Mouse (Mus musculus) erythroblast, embryonic 14.5 days (primary cell): ENCODE measurements around the gene Cnep1r1. TPM values are rescaled to one million over a fixed set of nuclear protein-coding genes. Genes with fewer than 3 reads are reported as not detected.
A peak's percentile ranks its signal among the peaks of the same experiment; 100 is the strongest.

Source experiments
- H3K27me3 ChIP-seq: 2 replicates; pipeline ENCODE4 v1.6.1; 2012; ENCODE audit warnings: inconsistent platforms; ENCODE audit not compliant: control insufficient read depth
- H3K36me3 ChIP-seq: 2 replicates; pipeline ENCODE4 v1.6.1; 2012; ENCODE audit warnings: mild to moderate bottlenecking, inconsistent platforms; ENCODE audit not compliant: control insufficient read depth
- H3K4me1 ChIP-seq: 2 replicates; pipeline ENCODE4 v1.6.1; 2012; ENCODE audit warnings: inconsistent platforms; ENCODE audit not compliant: control insufficient read depth
- H3K4me3 ChIP-seq: replicated peaks from 2 replicates; pipeline ENCODE3; 2012; ENCODE audit warnings: moderate library complexity, mild to moderate bottlenecking, inconsistent platforms
- H3K9me3 ChIP-seq: 2 replicates; pipeline ENCODE4 v1.6.1; 2012; ENCODE audit warnings: low read length, inconsistent platforms, mixed read lengths; ENCODE audit not compliant: control insufficient read depth
- GATA1 ChIP-seq: IDR thresholded peaks from 2 replicates; pipeline ENCODE4 v1.6.1; 2012; ENCODE audit warnings: low read length, inconsistent platforms, mixed read lengths
- TAL1 ChIP-seq: IDR thresholded peaks from 3 replicates; pipeline ENCODE4 v1.6.1; 2012; ENCODE audit warnings: low read length, inconsistent platforms, mixed read lengths
- polyA plus RNA-seq: library from polyadenylated mRNA; stranded (reverse); fragments of >175 nt; gene quantifications from 2 replicates; pipeline ENCODE4 v1.2.3, GENCODE M21; 2012

Cnep1r1 gene
- polyA plus RNA-seq, result 0.82 and 0.98 TPM in 2 replicates

GRCm38 (mm10) chr8:88118456-88119036 is at the start of gene Cnep1r1:
Gene Cnep1r1 (plus strand): TSS chr8:88118769.
- Histone ChIP-seq H3K4me1 (peaks cover 26% of the 10 kb centered on the region), H3K27me3 (peaks cover 37% of the 10 kb centered on the region), H3K4me3 (peak within 1 kb of the TSS; percentile 94), H3K9me3 (no peaks in the 10 kb centered on the region), H3K36me3 (peaks cover 33% of the 10 kb centered on the region)
- TF ChIP-seq GATA1 (no peak), TAL1 (no peak)

GRCm38 (mm10) chr8:88082183-88082582 is 36.4 kb upstream of the Cnep1r1 start:
- Histone ChIP-seq H3K36me3 (no peaks in the 10 kb centered on the region), H3K9me3 (no peaks in the 10 kb centered on the region), H3K4me1 (no peaks in the 10 kb centered on the region), H3K27me3 (no peaks in the 10 kb centered on the region; the same call in 1 of the 2 replicates), H3K4me3 (no peak overlapping the region)
- no peak for TF ChIP-seq TAL1
- TF ChIP-seq GATA1, result no peak

GRCm38 (mm10) chr8:88088006-88088405 is 30.6 kb upstream of the Cnep1r1 start:
- H3K4me3 ChIP-seq, result no peak overlapping the region
- H3K4me1 ChIP-seq, result no peaks in the 10 kb centered on the region
- TF ChIP-seq TAL1 (no peak), GATA1 (no peak)
- no peaks in the 10 kb centered on the region for H3K36me3 ChIP-seq
- H3K9me3 ChIP-seq, result no peaks in the 10 kb centered on the region
- no peaks in the 10 kb centered on the region for H3K27me3 ChIP-seq

GRCm38 (mm10) chr8:88091661-88092060 is 26.9 kb upstream of the Cnep1r1 start:
- H3K9me3 ChIP-seq, result no peaks in the 10 kb centered on the region
- H3K27me3 ChIP-seq, result no peaks in the 10 kb centered on the region
- H3K36me3 ChIP-seq, result no peaks in the 10 kb centered on the region
- no peaks in the 10 kb centered on the region for H3K4me1 ChIP-seq
- TF ChIP-seq GATA1, result no peak
- no peak for TF ChIP-seq TAL1
- no peak overlapping the region for H3K4me3 ChIP-seq

- H3K4me1 ChIP-seq, result no peaks in the 10 kb centered on the region
- no peaks in the 10 kb centered on the region for H3K9me3 ChIP-seq
- TF ChIP-seq TAL1, result no peak
- no peak for TF ChIP-seq GATA1
- no peaks in the 10 kb centered on the region for H3K27me3 ChIP-seq
- no peaks in the 10 kb centered on the region for H3K36me3 ChIP-seq
- H3K4me3 ChIP-seq, result no peak overlapping the region
Measured at GRCm38 (mm10) chr8:88093367-88093766, 25.2 kb upstream of the Cnep1r1 start.

- H3K27me3 ChIP-seq, result no peaks in the 10 kb centered on the region
- no peaks in the 10 kb centered on the region for H3K9me3 ChIP-seq
- TF ChIP-seq TAL1 (no peak), GATA1 (no peak)
- H3K4me3 ChIP-seq, result no peak overlapping the region
- no peaks in the 10 kb centered on the region for H3K36me3 ChIP-seq
- H3K4me1 ChIP-seq, result no peaks in the 10 kb centered on the region
Measured at GRCm38 (mm10) chr8:88098856-88099255, 19.7 kb upstream of the Cnep1r1 start.

- no peak overlapping the region for H3K4me3 ChIP-seq
- TF ChIP-seq GATA1 (no peak), TAL1 (no peak)
- no peaks in the 10 kb centered on the region for H3K36me3 ChIP-seq
- H3K9me3 ChIP-seq, result no peaks in the 10 kb centered on the region
- H3K4me1 ChIP-seq, result no peaks in the 10 kb centered on the region
- H3K27me3 ChIP-seq, result no peaks in the 10 kb centered on the region
Measured at GRCm38 (mm10) chr8:88099526-88099925, 19.0 kb upstream of the Cnep1r1 start.

GRCm38 (mm10) chr8:88109241-88109640 is 9.3 kb upstream of the Cnep1r1 start:
- Histone ChIP-seq H3K4me3 (no peak overlapping the region), H3K27me3 (peaks cover 20% of the 10 kb centered on the region), H3K9me3 (no peaks in the 10 kb centered on the region; the same call in 1 of the 2 replicates), H3K36me3 (no peaks in the 10 kb centered on the region), H3K4me1 (no peaks in the 10 kb centered on the region)
- no peak for TF ChIP-seq TAL1

- Histone ChIP-seq H3K4me3 (peak overlapping the region; percentile 94), H3K9me3 (no peaks in the 10 kb centered on the region), H3K27me3 (peaks cover 32% of the 10 kb centered on the region), H3K4me1 (peaks cover 27% of the 10 kb centered on the region), H3K36me3 (peaks cover 36% of the 10 kb centered on the region)
- TF ChIP-seq GATA1 (no peak), TAL1 (no peak)
Measured at GRCm38 (mm10) chr8:88119076-88119475, 507 bp downstream of the Cnep1r1 start.

GRCm38 (mm10) chr8:88124850-88125249 is 6.3 kb downstream of the Cnep1r1 start:
- H3K27me3 ChIP-seq, result no peaks in the 10 kb centered on the region
- no peak for TF ChIP-seq TAL1
- no peak for TF ChIP-seq GATA1
- H3K9me3 ChIP-seq, result no peaks in the 10 kb centered on the region
- H3K4me3 ChIP-seq, result peak overlapping the region; percentile 28
- H3K36me3 ChIP-seq, result peaks cover 89% of the 10 kb centered on the region
- peaks cover 31% of the 10 kb centered on the region for H3K4me1 ChIP-seq
